Mouse (Mus musculus): ENCODE data around the gene AC109138.7. TPM values are rescaled to one million over a fixed set of nuclear protein-coding genes. Genes with fewer than 3 reads are reported as not detected.

The AC109138.7 gene
- not detected for total RNA-seq (2021)

- intact Hi-C loops (cut with DNase I): no loop called here
- DNase-seq (ENCODE audit: low spot score): no peak
Measured at GRCm38 (mm10) chr19:4214071-4214770, at the start of gene AC109138.7, which contains the start of gene Clcf1. TSS of gene AC109138.7 (plus strand) at chr19:4214357. TSS of gene Clcf1 (plus strand) at chr19:4214238.

GRCm38 (mm10) chr19:4164721-4165120, 49.4 kb upstream of the AC109138.7 start:
- DNase-seq (ENCODE audit: low spot score): no peak
- intact Hi-C loops (cut with DNase I): loop anchor here (5.0 kb wide), 1 partner anchor 38 kb away; the partner anchor contains the start of gene Rad9a

DNA sequence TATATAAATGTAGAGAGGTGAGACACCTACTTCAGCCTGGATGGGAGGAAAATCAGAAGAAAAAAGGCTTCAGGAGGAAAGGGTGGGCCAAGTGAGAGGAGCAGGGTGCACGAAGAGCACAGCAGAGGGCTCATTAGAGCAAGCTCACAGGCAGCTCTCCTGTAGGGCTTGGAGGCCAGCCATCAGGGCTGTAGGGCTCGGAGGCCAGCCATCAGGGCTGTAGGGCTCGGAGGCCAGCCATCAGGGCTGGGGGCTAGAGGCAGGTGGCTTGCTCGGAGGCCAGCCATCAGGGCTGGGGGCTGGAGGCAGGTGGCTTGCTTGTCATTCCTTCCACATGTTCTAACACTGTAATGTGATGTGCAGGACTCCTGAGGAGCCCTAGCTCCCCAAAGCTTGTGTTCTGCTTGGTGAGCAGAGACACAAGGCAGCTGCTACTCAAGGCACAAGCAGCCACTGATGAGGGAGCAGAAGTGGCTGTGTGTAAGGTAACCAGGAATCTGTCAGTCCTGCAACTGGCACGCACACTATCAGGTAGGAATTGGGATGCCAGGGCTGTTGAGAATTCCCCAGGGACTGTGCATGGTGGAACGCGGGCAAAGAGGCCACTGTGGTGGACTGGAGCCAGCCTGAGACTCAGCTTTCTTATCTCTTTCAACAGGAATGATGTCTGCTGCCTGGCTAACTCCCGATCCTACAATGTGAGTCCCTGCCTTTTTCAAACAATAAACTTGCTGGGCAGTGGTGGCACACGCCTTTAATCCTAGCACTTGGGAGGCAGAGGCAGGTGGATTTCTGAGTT, 47.3 kb upstream of the AC109138.7 start:
- no peak for DNase-seq (ENCODE audit: low spot score)
- intact Hi-C loops (cut with DNase I): loop anchor here (5.0 kb wide), 1 partner anchor 35 kb away; the partner anchor contains the start of gene Rad9a

GRCm38 (mm10) chr19:4169378-4169784, 44.8 kb upstream of the AC109138.7 start:
- DNase-seq (ENCODE audit: low spot score): peak; percentile 99
- intact Hi-C loops (cut with DNase I): loop anchor here (5.0 kb wide), 1 partner anchor 33 kb away; the partner anchor contains the start of gene Rad9a

GRCm38 (mm10) chr19:4169810-4170209, 44.3 kb upstream of the AC109138.7 start:
- intact Hi-C loops (cut with DNase I): loop anchor here (5.0 kb wide), 1 partner anchor 32 kb away; the partner anchor contains the start of gene Rad9a
- DNase-seq (ENCODE audit: low spot score): no peak

GRCm38 (mm10) chr19:4170723-4171392, 43.3 kb upstream of the AC109138.7 start:
- intact Hi-C loops (cut with DNase I): no loop called here
- no peak for DNase-seq (ENCODE audit: low spot score)

- DNase-seq (ENCODE audit: low spot score): no peak
- intact Hi-C loops (cut with DNase I): loop anchor here (2.0 kb wide), 1 partner anchor 15 kb away; no protein-coding TSS in a partner anchor
Measured at GRCm38 (mm10) chr19:4171393-4172290, 42.5 kb upstream of the AC109138.7 start.

GRCm38 (mm10) chr19:4172925-4173324, 41.2 kb upstream of the AC109138.7 start:
- intact Hi-C loops (cut with DNase I): loop anchor here (2.0 kb wide), 1 partner anchor 14 kb away; no protein-coding TSS in a partner anchor
- no peak for DNase-seq (ENCODE audit: low spot score)

DNA sequence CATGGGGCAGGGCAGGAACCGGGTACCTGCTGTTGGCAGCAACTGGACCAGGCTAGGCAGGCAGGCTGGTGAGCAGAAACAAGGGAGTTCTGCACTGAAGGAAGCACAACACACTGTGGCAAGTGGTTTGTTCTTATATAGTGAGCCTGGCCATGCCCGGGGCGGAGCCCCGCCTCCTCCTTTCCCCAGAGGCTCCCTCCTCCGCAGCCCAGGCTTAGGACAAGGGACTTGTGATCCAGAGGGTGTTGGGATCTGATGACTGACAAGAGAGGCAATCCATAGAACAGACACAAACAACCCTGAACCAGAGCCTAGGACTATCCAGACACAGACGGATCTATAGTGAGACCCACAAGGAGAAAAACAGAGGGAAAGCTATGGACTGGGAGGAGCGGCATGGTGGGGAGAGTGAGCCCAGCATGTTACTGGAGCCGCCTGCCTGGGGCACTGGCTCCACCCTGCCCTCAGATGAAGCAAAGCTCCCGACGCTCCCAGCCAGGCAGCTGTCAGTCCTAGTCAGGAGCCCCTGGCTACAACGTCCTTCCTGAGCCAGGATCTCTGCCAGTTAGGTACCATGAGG, 38.7 kb upstream of the AC109138.7 start, which contains the start of gene Carns1:
TSS of gene Carns1 (minus strand) at position 112 of the 580 bp plus-strand sequence.
- peak; percentile 49 for DNase-seq (ENCODE audit: low spot score)
- intact Hi-C loops (cut with DNase I): no loop called here

GRCm38 (mm10) chr19:4180411-4180810, 33.7 kb upstream of the AC109138.7 start:
- DNase-seq (ENCODE audit: low spot score): no peak
- intact Hi-C loops (cut with DNase I): no loop called here

GRCm38 (mm10) chr19:4181892-4182291, 32.3 kb upstream of the AC109138.7 start:
- DNase-seq (ENCODE audit: low spot score): no peak
- intact Hi-C loops (cut with DNase I): no loop called here

GRCm38 (mm10) chr19:4183689-4184088, 30.5 kb upstream of the AC109138.7 start:
- no peak for DNase-seq (ENCODE audit: low spot score)
- intact Hi-C loops (cut with DNase I): no loop called here

DNA sequence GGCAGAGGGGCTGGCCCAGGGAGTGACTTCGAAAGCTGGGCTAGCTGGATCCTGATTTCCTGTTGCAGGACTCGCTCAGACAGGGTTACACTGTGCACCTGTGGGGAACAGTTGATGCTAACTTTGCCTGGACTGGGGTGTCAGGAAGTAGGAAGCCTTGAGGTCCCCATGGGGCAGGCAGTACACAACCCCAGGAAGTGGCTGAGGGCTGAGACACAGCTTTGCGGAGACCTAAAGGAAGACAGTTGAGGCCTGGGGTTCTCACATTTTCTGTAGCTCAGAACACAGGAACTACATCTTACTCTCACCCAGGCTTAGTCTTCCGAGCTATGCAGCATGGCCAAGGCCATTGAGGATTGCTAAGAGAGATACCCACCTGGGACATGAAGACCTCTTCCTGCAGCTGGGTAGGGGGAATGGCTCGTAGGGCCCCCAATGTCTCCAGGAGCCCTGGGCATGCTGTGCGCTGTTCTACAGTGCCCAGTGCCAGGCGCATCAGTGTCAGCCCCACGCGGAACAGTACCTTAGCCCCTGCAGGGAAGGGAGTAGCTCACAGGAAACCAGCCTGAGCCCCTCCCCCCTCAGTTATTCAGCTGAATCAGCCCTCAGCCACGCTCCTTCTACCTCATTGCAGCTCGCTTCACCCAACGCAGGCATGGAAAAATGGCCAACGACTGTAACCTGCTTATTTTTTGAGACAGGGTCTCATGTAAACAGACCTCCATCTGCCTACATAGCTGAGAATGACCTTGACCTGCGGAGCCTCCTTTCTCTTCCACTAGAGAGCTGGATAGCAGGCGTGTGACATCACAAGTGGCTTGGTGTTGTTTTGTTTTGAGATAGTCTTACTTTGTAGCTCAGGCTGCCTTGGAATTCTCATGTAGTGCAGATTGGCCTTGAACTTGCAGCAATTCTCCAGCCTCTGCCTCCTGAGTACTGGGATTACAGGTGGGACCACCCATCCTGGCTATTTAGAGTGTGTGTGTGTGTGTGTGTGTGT, 28.9 kb upstream of the AC109138.7 start:
- intact Hi-C loops (cut with DNase I): no loop called here
- no peak for DNase-seq (ENCODE audit: low spot score)

- intact Hi-C loops (cut with DNase I): loop anchor here (2.0 kb wide), 1 partner anchor 15 kb away; no protein-coding TSS in a partner anchor
Measured at GRCm38 (mm10) chr19:4187303-4187702, 26.9 kb upstream of the AC109138.7 start.

GRCm38 (mm10) chr19:4189051-4189620, 25.0 kb upstream of the AC109138.7 start:
- intact Hi-C loops (cut with DNase I): no loop called here
- DNase-seq (ENCODE audit: low spot score): no peak

More at GRCm38 (mm10) chr19:4187303-4187702, 26.9 kb upstream of the AC109138.7 start:
- no peak for DNase-seq (ENCODE audit: low spot score)

- intact Hi-C loops (cut with DNase I): no loop called here
- DNase-seq (ENCODE audit: low spot score): no peak
Measured at GRCm38 (mm10) chr19:4190831-4191334, 23.3 kb upstream of the AC109138.7 start, which contains the start of gene Tbc1d10c. TSS of gene Tbc1d10c (minus strand) at chr19:4191284.

All from heart, postnatal 25 days (tissue).